Mouse (Mus musculus) gastrocnemius, adult 2 months (tissue): ENCODE results near the gene Cbwd1. TPM values are rescaled to one million over a fixed set of nuclear protein-coding genes. Genes with fewer than 3 reads are reported as not detected.
"Not testable (repeated sequence)": the region's sequence is repeated elsewhere in the genome, so short reads cannot be mapped to it uniquely, and the experiment has no call there.

Source experiments
- DNase-seq: peaks from one replicate; pipeline ENCODE4 v3.0.0; 2022
- H3K27ac ChIP-seq: fragments of 200-600 bp; 2 replicates; pipeline ENCODE4 v1.8.1; 2022; ENCODE audit warnings: mild to moderate bottlenecking
- H3K4me3 ChIP-seq: fragments of 200-600 bp; 2 replicates; pipeline ENCODE4 v1.8.1; 2022; ENCODE audit warnings: mild to moderate bottlenecking, moderate library complexity
- CTCF ChIP-seq: fragments of 200-600 bp; IDR thresholded peaks from 2 replicates; pipeline ENCODE4 v1.8.1; 2022; ENCODE audit warnings: antibody characterized with exemption, mild to moderate bottlenecking, moderate library complexity
- intact Hi-C: fragments of 180-260 bp; cut with DNase I; formaldehyde crosslinking; loops from one replicate; pipeline ENCODE4 v1.15.1; 2025
- total RNA-seq, 2 experiments: library from RNA; stranded (reverse); gene quantifications; 2 replicates each; pipeline ENCODE4 v1.2.3; 2021

Gene Cbwd1
- total RNA-seq, 2 experiments from 2014 or later, result 15.3 to 16.8 TPM

GRCm38 (mm10) chr19:24900581-24901220 lies 60.7 kb downstream of the Cbwd1 start, which contains the start of gene Foxd4:
Gene Foxd4, minus strand, starts transcription at chr19:24901197.
- no peak for TF ChIP-seq CTCF
- Histone ChIP-seq H3K27ac (no peak within 1 kb of the TSS), H3K4me3 (peak within 1 kb of the TSS; percentile 65)
- intact Hi-C loops, result no loop called here
- DNase-seq, result no peak

- Histone ChIP-seq H3K4me3 (peak overlapping the region; percentile 65), H3K27ac (no peak overlapping the region)
- DNase-seq, result peak; percentile 28
- intact Hi-C loops, result no loop called here
- no peak for TF ChIP-seq CTCF
Observed at GRCm38 (mm10) chr19:24899578-24900544, 61.5 kb downstream of the Cbwd1 start.

GRCm38 (mm10) chr19:24898737-24899577 lies 62.5 kb downstream of the Cbwd1 start:
- DNase-seq, result no peak
- Histone ChIP-seq H3K4me3 (peak overlapping the region; percentile 65), H3K27ac (no peak overlapping the region)
- intact Hi-C loops, result no loop called here
- TF ChIP-seq CTCF, result no peak

- intact Hi-C loops, result no loop called here
- no peak for TF ChIP-seq CTCF
- no peak overlapping the region for H3K27ac ChIP-seq
- H3K4me3 ChIP-seq, result no peak overlapping the region
- DNase-seq, result no peak
Observed at GRCm38 (mm10) chr19:24897896-24898736, 63.3 kb downstream of the Cbwd1 start.

GRCm38 (mm10) chr19:24897006-24897895 lies 64.2 kb downstream of the Cbwd1 start:
- no peak overlapping the region for H3K27ac ChIP-seq
- no peak for TF ChIP-seq CTCF
- no peak for DNase-seq
- no peak overlapping the region; the same call in 1 of the 2 replicates for H3K4me3 ChIP-seq
- intact Hi-C loops, result no loop called here

- no peak for DNase-seq
- H3K4me3 ChIP-seq, result no peak overlapping the region
- TF ChIP-seq CTCF, result no peak
- no peak overlapping the region for H3K27ac ChIP-seq
- intact Hi-C loops, result no loop called here
Observed at GRCm38 (mm10) chr19:24896536-24896935, 64.9 kb downstream of the Cbwd1 start.

- no peak for DNase-seq
- H3K4me3 ChIP-seq, result no peak overlapping the region
- no peak for TF ChIP-seq CTCF
- intact Hi-C loops, result loop anchor here (5.0 kb wide), 1 partner anchor 265 kb away; no protein-coding TSS in a partner anchor
- no peak overlapping the region for H3K27ac ChIP-seq
Observed at GRCm38 (mm10) chr19:24886888-24887287, 74.5 kb downstream of the Cbwd1 start.

GRCm38 (mm10) chr19:24885504-24885903 lies 75.9 kb downstream of the Cbwd1 start:
- peak; percentile 33 for DNase-seq
- TF ChIP-seq CTCF, result peak; percentile 87
- Histone ChIP-seq H3K4me3 (no peak overlapping the region), H3K27ac (no peak overlapping the region)
- intact Hi-C loops, result loop anchor here (5.0 kb wide), 1 partner anchor 263 kb away; no protein-coding TSS in a partner anchor

- intact Hi-C loops, result no loop called here
- Histone ChIP-seq H3K4me3 (no peak overlapping the region), H3K27ac (no peak overlapping the region)
- DNase-seq, result no peak
- TF ChIP-seq CTCF, result no peak
Observed at GRCm38 (mm10) chr19:24881237-24881636, 80.2 kb downstream of the Cbwd1 start.

- H3K27ac ChIP-seq, intact Hi-C loops, H3K4me3 ChIP-seq, DNase-seq: not testable (repeated sequence)
Observed at GRCm38 (mm10) chr19:24875129-24875870, 86.1 kb downstream of the Cbwd1 start, which contains the start of gene Gm10053. Gene Gm10053, plus strand, starts transcription at chr19:24875686.
